Mouse (Mus musculus): ENCODE measurements around the gene Ube2v1. TPM values are rescaled to one million over a fixed set of nuclear protein-coding genes. Genes with fewer than 3 reads are reported as not detected.

The Ube2v1 gene
- total RNA-seq, 2 experiments from 2014 or later = 49.7 to 112 TPM

DNA sequence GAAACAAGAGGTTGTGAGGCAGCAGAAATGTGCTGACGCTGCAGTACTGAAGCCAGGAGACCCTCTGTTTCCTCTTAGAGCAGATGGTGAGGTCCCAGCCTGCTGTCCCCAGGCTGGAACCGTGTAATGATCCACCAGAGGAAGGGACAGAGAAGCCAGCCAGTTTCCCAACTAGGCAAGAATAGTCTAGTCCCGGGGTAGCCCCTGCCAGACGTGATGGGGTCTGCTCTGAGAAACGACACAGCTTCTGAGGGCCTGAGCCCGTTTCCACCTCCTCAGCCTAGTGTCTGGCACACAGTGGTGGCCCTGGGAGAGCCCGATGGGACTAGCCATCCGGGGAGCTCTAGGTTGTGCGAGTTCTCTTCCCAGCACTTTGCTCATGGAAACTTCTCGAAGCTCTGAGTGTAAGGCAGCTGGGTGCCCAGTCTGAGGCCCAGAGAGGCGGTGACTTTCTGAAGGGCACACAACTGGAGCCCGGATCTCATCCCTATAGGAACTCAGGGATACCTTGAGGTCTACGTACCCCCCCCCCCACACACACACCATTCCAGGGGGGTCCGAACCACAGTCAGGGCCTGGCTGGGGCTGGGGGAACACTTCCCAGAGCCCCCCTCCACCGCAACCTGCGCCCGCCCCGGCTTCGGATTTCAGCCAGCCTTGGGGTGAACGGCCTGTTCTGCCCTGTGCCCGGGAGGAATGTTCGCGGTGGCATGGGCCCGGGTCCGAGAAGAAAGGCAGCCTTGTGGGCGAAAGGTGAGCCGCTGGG, 35.0 kb downstream of the Ube2v1 start:
- ATAC-seq (replicated peaks; ENCODE audit: poor library complexity, severe bottlenecking) = no peak

DNA sequence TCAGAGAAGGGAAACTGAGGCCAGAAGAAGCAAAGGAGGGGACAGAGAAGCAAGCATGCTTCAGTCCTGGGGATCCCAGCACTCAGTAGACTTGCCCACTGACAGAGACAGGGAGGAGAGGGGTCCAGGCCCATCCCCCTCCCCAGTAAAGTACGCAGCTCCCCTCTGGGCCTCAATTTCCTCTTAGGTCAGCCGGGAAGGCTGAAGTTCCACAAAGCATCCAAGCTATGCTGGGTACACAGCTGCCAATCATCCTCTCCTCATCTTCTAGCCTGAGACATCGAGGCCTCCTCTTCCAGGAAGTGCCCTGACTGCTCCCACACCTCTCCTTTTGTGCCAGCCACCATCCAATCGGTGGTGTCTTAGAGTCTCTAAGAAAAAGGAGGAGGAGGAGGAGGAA, 35.6 kb downstream of the Ube2v1 start:
- no peak for ATAC-seq (replicated peaks; ENCODE audit: poor library complexity, severe bottlenecking)

DNA sequence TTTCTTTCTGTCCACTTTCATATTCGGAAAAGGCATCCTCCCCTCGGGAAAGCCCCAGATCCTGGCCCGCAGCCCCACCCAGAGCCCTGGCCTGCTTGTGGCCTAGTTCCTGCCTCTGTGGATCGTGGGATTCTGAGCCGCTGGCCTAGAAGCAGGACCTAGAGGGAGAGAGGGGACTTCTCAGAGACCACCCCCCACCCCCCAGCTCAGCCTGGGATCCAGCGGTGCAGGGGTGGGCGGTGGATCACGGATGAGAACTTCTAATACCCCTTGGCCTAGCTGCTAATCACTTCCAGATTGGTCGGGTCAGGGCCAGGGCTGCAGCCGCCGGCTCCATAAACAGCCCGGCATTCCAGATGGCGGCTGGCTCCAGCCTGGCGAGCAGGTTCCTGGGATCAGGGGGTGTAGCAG, 36.1 kb downstream of the Ube2v1 start:
- no peak for ATAC-seq (replicated peaks; ENCODE audit: poor library complexity, severe bottlenecking)

DNA sequence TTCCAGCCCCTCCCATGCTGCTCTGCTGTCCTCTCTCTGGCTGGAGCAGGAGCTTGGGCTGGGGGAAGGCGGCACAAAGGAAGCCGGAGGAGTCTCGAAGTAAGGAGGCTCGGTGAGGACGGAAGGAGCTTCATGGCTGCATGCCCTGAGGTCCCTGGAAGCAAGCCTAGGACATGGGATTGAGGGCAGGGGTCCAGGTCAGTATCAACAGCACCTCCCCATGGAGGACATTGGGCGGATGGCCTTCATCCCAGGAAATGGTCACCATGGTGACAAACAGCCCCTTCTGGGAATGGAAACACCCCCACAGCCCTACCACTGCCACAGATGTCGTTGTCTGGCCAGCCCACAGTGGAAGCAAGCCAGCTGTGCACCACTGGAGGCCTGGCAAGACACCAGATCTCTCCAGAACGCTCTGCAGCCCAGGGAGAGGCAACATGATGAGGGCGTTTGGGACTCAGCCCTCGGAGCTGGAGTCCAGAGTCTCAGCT, 37.4 kb downstream of the Ube2v1 start:
- no peak for ATAC-seq (replicated peaks; ENCODE audit: poor library complexity, severe bottlenecking)

DNA sequence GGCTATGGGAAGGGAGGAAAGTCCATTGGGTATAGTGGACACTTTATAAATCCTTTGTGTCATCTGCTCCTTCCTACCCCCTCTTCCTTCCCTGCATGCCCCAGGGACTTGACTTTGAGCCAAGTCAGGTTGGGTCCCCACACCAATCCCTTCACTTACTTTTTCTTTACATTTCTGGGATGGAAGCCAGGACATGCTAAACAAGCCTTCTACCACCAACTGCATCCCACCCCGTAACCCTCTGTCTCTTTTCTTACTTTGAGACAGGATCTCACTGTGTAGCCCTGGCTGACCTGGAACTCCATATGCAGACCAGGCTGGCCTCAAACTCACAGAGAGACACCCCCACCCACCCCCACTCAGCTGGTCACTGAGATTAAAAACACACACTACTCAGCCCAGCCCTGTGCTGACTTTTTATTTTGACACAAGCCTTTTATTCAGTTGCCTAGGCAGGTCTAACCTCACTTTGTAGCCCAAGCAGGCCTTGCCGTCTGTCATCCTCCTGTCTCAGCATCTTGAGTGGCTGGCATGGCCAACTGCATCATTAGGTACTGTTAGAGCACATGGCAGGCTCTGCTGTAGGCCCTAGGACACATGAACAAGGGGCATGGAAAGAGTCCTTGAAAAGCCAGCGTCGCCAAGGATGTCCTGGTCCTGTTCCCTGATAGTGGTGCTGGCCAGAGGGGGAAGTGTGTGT, 38.2 kb downstream of the Ube2v1 start:
- ATAC-seq (replicated peaks; ENCODE audit: poor library complexity, severe bottlenecking) = no peak

DNA sequence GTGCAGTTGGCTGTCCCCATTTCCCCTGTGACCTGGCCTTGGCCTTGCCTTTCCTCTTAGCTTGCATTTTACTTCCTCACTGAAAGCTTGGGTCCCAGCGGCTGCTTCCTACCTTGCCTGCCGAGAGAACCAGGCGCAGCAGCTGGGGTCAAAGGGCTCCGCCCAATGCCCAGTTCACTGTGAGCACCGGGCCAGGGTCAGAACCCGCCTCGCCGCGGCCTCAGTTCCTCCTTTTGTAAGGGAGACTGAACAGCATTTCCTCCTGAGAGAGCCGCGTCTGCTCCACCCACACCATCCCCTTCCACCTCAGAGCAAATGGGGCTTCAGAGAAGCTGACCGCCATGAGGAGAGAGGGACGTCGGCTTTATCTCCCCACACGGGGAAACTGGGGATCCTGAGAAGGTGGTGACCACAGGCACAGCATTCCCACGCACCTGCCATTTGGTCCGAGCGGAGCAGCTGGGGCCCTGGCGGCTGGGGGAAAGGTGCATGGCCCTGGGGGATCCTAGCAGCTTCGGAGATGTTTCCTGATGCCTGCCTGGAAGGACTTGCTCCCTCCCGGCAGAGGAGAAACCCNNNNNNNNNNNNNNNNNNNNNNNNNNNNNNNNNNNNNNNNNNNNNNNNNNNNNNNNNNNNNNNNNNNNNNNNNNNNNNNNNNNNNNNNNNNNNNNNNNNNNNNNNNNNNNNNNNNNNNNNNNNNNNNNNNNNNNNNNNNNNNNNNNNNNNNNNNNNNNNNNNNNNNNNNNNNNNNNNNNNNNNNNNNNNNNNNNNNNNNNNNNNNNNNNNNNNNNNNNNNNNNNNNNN, 42.9 kb downstream of the Ube2v1 start:
- peak; percentile 75 for ATAC-seq (replicated peaks; ENCODE audit: poor library complexity, severe bottlenecking)

DNA sequence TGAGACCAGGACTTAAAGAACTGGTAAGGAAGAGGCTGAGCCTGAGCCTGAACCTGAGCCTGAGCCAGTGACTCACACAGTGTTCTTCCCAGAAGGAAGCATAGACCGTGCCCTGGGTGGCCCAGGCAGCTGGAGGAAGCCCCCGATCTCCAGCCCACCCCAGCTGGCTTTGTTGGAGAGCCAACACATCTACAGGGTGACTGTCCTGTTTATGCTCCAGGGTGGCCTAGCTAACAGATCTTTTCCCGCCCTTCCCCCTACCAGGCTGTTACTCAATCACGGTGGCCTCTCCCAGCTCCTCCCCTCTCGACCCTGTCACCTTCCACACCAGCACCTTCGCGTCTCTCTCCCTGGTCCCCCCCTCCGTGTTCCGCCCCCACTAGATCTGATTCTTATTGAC, 44.9 kb downstream of the Ube2v1 start:
- ATAC-seq (replicated peaks; ENCODE audit: poor library complexity, severe bottlenecking) = no peak

DNA sequence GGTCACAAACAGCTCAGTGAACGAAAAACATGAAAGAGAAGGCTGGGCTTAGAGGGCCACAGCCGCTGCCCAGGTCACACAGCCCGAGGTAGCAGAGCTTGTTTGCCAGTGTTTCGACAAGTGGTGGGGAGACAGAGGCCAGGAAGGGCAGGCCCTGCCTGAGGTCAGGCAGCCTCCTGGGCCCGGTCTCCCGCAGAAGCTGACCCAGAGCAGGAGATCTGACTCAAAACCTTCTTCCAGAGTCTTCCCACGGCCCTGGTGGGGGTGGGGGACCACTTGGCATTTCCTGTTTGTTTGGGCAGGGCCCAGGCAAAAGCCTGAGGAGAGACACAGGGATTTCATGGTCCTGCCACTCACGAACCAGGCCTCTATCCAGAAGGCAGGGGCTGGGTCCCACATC, 45.9 kb downstream of the Ube2v1 start:
- ATAC-seq (replicated peaks; ENCODE audit: poor library complexity, severe bottlenecking) = no peak

DNA sequence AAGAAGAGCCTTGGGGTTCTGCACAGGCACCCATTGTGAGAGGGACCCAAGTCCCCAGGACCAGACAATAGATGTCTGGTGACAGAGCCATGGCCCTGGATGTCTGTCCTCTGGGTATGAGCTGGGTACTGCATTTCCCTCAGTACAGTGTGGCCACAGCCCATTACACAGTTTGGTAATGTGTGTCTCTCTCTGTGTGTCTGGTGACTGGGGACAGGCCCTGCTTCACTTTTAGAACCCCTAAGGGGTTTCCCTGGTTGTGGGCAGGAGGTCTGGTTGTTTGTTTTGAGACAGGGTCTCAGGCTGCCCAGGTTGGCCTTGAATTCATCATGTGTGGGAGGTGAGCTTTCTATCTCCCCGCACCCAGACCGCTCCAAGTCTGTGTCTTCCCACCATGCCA, 46.6 kb downstream of the Ube2v1 start:
- ATAC-seq (replicated peaks; ENCODE audit: poor library complexity, severe bottlenecking) = no peak

DNA sequence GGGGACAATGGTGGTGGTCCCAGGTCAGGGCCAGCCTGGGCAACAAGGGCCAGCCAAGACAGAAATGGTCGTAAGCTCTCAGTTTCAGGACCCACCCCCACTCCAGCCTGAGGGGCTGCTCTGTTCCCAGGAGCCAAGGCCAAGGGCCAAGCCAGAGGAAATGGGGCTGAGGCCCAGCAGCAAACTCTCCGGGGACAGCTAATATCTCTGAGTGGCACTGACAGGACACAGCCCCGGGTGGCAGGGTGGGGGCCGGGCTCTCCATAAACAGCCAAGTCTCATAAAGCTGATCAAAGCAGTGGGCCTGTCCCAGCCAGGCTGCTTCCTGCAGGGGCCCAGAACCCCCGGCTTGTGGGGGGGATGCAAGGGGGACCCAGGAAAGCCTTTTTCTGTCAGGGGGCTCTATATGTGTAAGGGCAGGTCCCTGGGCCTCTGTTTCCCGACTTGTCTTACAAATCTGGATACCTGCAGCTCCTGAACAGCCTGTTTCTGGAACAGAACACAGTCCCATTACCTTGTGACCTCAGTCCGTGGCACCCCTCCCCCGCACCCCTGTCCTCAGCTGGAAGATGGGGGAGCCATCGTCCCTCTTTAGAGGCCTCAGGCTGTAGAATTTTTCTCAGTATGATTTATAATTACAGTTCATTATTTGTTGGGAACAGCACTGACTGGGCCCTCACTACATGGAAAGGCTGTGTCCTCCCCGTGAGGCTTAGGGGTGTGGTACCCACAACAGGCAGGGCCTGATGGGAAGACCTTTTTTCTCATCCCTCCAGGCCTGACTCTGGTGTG, 48.5 kb downstream of the Ube2v1 start:
- no peak for ATAC-seq (replicated peaks; ENCODE audit: poor library complexity, severe bottlenecking)

DNA sequence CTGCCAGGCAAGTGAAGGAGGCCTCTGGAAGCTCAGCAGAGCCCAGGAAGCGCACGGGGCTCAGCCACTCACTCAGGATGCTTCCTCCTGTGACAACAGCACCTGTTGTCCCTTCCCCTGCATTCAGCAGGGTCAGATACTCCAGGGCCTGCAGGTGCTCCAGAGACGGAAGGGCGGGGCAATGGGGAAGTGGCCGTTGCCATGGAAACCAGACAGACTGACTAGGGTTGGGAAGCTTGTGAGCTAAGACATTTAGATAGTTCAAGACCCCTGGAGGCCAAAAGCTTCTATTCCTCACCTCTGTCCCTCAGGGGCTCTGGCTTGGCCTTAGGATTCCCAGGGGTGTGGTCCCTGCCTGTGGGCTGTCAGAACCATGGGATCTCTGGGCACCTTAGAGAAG, 53.4 kb downstream of the Ube2v1 start:
- ATAC-seq (replicated peaks; ENCODE audit: poor library complexity, severe bottlenecking) = peak; percentile 56

DNA sequence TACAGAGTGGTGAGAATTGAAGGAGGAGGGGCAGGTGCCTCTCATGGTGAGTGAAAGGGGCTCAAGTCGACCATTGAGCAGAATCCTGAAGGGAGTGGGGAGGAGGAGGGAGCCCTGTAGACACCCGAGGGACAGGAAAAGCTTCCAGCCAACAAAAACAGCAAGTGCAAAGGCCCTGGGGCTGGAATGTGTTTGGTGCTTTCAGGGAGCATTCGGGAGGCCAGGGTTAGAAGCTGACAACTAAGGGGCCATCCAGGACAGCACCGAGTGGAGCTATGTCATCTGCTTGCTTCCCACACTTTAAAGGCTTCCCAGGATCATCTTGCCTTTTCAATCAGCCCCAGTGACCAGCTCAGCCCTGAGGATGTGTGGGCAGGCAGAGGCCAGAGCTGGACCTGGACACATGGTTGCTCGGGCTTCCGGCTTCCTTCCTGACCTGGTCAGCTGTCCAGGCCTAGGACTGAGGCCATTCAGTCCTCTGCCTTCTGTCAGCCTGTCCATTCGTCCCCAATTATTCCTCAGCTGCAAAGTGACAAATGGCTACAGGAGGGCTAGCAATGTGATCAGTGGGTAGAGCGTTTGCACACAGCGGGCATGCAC, 54.6 kb downstream of the Ube2v1 start:
- no peak for ATAC-seq (replicated peaks; ENCODE audit: poor library complexity, severe bottlenecking)

DNA sequence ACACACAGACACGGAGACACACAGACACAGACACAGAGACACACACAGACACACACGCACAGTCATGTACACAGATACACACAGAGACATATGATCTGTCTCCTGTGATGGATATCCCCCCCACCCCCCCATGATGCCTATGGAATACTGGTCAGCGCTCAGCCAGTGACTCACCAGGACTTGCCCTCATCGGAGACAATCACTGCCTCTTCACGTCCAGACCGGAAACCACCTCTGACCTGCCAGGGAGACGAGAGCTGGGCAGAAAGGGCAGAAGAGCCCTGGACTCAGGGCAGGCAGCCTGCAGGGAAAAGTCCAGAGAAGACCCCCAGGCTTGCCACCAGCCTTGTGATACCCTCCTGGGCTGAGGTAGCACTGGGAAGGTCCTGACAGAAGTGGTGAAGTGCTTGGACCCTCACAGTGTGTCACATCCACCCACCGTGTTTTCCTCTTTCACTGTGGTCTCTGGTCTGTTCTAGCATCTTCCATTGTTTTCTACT, 55.7 kb downstream of the Ube2v1 start:
- ATAC-seq (replicated peaks; ENCODE audit: poor library complexity, severe bottlenecking) = no peak

DNA sequence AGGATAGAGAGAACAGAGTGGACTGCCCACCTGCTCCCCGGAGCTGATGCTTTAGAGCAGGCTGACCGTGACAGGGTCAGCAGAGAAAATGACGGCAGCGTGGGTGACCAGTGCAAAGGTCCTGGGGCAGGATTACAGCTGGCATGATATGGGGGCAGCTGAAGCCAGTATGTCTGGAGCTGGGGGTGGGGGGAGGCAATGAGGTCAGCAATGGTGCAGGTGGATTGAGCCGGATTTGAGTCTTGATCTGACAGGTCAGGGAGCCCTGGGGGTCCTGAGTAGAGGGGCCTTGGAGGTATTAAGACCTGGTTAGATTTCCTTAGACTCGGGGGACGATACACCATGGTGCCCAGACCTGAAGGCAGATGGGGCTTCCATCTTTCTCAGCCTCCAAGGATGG, 56.3 kb downstream of the Ube2v1 start:
- no peak for ATAC-seq (replicated peaks; ENCODE audit: poor library complexity, severe bottlenecking)

DNA sequence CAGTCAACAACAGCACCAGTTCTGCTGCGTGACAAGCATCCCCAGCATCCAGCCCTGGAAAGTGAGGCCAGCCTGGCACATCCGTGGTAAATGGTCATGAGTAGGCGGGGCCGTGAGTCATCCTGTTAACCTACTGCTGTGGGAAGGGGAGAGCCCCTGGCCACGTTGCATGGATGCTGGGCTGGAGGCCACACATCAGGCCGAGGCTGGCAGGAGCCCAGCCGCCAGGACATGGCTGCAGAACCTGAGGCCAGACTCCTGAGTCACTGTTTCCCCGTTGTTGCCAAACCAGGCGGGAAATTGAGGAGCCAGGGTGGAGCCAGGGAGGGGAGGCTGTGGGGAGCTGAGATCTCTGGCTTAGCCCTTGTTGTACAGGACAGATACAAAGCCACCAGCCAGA, 57.1 kb downstream of the Ube2v1 start:
- ATAC-seq (replicated peaks; ENCODE audit: poor library complexity, severe bottlenecking) = 0 out of 2 replicates have a peak, but pooled peaks have one; percentile 15

DNA sequence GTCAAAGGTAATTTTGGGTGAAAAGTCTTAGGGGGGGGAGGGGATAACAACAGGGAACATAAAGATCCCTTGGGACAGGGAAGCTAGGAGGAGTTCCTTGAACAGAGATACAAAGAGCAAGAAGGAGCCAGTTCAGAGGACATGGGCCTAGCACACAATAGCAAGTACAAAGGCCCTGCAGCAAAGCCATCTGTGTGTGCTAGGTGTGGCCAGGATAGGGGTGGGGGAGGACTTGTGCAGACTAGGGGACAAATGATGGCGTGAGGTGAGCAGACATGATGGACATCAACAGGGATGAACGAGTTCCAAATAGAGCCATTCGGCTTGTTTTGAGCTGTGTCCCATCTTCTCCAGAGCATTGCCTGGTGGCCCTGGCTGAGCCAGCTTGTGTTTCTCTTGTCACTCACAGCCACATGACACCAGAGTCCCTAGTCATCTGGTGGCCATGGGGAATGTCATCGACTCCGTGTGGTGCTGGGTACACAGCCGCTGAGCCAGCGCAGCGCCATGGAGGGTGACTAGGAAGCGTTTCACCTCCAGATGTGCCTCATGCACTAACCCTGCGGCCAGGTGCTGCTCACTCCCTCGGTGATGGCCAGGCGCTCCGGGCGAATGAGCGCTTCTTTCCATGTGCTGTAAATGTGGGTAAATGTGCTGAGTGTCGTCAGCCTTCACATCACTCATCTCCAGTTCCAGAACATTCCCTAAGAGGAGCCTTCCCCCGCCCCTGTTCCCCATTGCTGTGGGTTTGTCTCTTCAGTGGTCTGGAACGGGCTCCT, 60.3 kb downstream of the Ube2v1 start:
- ATAC-seq (replicated peaks; ENCODE audit: poor library complexity, severe bottlenecking) = no peak

DNA sequence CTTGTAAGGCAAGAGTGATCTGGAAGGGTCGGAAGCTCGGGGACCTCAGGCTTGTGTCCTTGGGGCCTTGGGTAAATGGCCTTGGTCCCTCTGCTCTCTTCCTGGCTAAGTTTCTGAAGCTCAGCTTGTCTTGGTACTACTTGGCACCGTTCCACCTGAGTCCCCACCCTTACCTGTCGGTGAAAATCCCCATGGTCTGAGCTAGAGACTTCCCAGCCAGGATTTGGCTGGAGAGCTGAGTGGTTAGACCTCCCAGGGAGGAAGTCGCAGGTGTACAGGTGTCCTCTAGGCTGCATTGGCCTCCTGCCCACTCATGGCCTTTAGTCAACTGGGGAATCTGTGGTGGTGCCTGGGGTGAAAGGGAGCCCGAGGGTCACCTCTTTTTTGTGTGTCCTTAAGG, 61.1 kb downstream of the Ube2v1 start:
- ATAC-seq (replicated peaks; ENCODE audit: poor library complexity, severe bottlenecking) = no peak

DNA sequence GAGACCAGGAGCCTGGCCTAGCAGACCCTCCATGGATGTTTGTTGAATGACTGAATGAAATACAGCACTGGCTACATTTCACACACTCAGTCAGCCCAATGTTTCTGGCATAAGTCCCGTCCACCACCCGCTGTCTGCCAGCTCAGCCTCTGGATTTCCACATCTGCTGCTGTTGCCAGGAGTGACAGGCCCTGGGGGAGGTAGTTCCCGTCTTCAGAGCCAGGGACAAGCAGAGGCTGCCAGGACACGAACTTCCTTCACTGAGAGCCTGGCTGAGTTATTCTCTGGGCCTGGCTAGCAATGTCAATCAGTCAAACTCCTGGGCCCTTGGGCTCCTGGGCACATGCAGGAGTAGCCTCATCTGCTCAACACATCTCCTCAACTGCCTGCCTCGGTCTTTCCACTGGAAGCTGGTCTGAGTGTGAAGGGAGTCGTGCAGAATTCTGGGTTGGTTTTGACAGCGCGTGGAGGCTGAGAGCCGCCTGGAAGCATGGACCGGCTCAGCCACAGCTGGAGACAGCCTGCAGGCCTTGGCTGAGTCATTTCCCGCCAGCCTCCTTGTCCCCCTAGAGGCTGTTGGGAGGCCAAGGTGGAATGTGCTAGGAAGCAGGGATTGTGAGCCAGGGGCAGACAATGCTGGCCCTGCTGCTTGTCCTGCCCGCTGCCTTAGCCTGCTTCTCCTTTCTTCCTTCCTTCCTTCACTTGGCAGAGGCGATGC, 61.8 kb downstream of the Ube2v1 start:
- ATAC-seq (replicated peaks; ENCODE audit: poor library complexity, severe bottlenecking) = peak; percentile 80
